Mouse (Mus musculus) adrenal gland, adult 8-10 months (tissue): ENCODE data around the gene Tanc1. TPM values are rescaled to one million over a fixed set of nuclear protein-coding genes. Genes with fewer than 3 reads are reported as not detected.

Experiments used
- DNase-seq: peaks from one replicate; pipeline ENCODE4 v3.0.0; 2022
- total RNA-seq, 4 experiments: library from RNA; stranded (reverse); gene quantifications; 2 replicates each; pipeline ENCODE4 v1.2.4; 2022

The Tanc1 gene
- total RNA-seq, 4 experiments from 2014 or later, result 17.4 to 31.0 (median 23.9) TPM

DNA sequence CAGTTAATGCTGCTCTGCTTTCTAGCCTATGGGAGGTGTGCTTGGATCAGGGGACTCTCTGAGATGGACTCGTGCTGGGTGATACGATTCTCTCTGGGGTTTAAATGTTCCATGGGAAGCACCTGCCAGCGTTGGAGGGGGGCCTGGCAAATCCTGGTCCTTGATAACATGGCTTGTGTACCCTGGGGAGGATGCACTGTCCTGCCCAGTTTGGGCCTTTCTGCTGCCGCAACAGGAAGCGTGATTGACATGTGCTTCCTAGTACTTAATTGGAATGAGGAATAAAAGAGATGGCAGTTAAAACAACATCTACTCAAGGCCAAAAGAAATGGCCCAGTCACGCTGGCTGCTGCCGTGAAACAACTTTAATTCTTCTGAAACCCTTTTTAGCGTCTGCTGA is 109.3 kb downstream of the Tanc1 start:
- no peak for DNase-seq

DNA sequence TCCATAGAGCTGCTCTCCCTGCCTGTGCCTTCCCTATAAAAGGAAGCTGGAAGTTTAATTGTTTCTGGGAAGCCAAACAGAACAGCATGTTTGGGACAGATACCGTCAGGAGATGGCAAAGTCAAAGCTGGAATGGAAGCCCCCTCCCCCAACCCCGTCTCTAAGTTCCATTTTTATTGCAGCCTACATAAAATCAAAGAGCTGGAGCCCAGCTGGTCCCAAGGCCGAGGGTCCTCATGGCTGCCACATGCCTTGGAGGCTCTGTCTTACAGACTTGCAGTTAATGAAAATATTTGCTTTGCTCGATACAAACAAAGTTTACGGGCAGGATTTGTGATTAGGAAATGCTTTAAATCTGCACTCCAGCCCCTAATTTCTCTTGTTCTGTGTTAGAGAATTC is 109.9 kb downstream of the Tanc1 start:
- DNase-seq, result no peak

DNA sequence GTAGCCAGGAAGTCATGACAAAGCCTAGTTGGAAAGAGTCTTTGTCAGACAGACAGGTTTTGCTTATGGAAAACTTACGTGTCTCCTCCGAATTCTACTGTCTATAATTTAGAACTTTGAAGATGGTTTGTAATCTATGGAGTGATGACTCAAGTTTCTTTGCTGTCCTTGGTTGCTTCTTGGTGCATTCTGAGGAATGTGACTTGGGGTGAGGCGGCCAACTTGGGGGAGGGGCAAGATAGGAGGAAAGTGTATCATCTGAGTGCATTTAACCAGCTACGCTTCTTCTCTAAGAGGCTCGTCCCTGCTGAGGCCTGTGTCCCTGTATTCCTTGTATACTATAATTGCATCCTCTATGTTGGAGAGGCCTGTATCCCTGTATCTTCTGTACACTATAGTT is 111.5 kb downstream of the Tanc1 start:
- no peak for DNase-seq

DNA sequence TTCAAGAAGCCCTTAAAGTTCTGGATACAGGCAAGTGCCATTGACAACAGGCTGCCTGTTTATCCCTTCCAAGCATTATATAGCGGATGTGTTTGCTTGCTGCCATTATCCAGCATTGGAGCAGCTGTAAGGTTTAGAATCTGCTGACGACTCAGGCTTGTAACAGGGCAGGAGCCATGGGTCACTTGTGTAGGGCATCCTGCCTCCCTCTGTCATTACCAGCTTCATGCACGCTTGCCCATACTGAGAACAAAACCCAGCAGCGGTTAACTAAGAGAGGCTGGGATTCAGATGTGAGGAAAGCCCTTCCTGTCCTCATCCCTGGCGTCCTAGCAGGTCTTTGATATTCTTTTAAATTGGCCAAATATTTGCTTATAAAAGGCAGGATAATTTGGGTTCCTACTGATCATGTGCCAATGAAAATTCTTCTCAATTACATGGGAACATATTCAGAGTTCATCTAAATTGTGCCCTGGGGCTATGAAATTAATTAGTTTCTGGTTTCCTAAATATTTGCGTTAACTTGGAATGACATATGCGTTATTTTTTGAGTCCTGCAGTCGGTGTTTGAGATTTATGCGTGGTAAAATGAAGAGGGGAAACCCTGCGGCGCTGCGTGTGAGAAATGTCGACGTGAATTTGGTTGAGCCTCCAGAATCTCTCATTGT is 113.8 kb downstream of the Tanc1 start:
- no peak for DNase-seq

DNA sequence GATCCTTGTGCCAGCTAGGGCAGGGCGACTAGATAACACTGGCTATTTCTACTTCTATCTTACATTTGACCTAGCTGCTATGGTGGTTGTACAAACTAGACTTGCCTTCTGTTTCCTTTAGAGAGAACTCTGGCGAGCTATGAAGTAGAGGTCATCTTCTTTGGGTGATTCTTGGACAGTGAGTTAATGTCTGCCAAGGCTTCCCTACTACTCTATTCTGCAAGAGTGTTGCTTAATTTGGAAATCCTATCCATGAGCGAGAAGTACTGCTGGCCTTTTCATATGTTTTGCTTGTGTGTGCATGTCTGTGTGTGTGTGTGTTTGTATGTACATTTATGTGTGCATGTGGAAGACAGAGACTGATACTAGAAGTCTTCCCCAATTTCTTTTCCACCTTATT is 120.0 kb downstream of the Tanc1 start:
- DNase-seq, result no peak

DNA sequence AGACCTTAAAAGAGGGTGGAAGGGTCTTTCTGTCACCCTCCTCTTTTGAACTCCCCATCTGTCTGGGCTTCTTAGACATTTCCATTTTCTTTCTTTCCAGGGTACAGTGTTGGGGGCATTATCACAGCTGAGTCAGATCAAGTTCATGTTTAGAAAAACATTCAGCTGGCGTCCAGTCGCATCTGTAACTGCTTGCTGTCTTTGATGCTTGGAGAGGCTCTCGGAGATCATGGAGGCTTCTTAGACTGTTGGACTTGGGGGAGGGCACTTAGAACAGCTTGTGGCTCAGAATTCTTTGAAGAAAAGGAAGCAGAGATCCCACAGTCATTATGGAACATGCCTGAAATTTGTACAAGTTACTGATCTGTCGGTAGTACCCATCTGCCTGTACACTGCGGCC is 121.6 kb downstream of the Tanc1 start:
- DNase-seq, result no peak

DNA sequence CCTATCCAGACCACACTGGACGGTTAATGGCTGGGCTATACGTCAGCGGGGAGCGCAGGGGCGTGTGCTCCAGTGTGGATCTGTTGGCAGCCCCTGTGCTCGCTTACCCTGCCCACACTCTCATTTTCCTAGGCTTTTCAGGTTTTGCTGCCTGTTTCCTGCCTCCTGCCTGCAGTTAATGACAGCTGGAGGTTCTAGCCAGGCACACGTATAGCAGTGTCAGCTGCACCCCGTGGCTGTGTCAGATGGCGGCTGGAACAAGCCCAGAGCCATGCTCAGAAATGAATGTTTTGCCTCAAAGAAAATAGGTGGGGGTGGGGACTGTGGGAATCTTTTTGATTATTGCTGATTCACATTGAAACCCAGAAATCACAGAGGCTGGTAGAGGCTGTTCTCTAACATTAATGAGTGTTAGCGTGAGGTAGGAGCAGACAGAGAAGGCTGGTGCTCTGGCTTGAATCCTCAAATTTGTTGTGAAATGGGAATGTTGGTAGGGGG is 124.6 kb downstream of the Tanc1 start:
- DNase-seq, result no peak

DNA sequence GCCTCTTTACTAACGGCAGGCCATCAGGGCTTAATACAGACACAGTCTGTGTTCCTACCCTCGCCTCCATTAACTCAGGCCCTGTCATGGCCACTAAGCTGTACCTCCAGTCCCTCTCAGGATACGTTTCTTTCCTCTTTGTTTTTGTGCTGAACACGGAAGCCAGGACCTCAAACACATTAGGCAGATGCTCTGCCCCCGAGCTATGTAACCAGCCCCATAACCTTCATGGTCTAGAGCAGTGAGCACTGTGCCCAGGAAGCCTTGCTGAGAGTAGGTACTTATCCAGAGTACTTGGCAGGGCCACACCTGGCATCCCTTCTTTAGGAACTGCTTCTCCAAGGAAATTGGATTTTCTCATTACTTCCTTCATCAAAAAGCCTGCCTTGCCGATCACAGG is 125.5 kb downstream of the Tanc1 start:
- no peak for DNase-seq

DNA sequence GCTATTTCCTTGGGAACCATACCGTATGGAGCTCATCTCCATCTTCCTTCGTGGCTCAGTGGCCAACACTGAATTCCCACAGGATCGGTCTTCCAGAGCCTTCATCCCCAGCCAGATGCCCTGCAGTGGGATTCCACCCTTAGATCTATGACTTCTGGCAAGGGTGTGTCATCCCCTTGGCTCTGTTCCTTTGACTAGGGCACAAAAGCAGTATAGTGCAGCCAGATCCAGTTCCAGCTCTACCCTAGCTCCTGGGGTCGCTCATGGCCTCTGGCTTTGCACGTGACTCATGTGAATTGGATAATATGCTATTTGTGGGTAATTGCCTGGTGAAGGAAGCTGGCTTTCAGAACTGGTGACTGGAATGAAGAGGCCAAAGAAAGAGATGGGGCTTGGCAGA is 126.5 kb downstream of the Tanc1 start:
- DNase-seq, result no peak

DNA sequence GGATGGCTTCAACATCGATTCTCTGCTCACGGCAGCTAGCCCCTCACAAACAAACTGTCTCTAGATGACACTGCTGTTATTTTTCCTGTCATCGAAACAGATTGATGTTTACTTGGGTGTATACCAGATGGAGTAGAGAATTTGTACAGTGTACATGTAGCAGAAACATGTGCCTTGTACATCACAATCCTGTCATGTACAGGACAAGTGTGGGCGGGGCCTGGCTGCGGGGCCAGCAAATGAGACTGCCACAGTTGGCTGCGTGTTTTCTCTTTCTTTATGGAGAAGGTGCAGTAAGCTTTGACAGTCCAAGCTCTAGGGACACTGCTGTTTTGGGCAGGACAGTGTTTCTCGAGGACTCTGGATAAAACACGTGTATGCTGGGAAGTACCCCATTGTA is 127.2 kb downstream of the Tanc1 start:
- DNase-seq, result no peak

DNA sequence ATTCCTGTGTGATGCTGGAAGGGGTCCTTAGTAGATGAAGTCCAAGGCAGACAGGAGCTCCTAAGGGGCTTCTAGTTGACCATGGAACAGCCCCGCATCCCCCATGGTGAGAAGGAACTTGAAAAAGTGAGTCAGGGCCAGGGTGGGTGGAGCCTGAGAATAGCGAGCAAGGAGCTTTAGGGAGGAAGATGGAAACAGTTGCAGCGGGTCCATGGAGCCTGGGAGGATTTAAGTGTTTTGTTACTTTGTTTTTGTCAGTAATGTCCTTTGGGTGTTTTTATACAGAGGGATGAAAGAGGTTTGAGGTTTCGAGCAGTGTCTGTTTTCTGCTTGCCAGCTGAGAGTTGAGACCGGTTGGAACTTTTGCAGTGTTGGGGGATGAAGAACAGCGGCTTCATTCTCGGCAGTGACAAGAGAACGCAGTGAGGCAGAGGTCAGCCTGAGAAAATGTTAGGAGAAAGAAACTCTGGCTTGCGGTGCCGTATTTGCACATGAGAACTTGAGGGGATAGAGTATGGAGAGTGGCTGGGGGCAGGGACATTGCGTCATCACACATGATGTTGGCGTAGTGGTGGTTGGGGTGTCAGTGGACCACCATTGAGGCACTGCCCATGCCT is 130.8 kb downstream of the Tanc1 start:
- no peak for DNase-seq

DNA sequence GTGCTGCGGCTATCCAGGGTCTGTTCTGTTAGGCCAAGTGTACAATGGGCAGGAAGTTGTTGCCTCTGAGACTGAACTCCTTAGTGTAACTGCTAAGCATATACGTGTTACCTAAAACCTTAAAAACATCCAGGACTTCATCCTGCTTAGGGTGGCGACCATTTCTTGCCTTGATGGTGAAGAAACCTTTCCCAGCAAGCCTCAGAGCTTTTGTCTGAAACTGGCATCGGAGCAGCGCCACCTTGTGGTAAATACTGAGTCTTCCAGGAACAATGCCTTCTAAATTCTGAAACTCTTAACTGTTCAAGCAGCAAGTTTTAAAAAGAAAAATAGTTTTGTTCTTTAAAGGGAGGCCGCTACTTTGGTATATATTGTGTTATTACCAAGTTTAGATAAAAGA is 133.6 kb downstream of the Tanc1 start:
- DNase-seq, result peak; percentile 20

DNA sequence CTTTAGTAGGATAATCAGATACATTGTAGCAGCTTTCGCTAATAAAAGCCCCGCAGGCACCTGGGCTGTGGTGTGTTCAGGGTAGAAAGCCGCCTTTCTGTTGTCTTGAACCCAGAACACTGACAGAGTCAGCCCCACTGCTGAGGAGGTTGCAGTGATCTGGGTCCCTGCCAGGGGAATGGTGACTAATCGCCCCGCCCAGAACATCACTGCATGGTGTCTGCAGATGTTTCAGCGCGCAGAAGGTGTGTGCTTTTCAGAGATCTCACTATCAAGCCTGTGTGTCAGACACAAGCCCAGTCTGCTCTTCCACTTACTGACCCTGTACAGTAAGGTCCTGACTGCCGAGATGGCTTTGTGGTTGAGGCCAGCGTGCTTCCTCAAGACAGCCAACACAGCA is 134.2 kb downstream of the Tanc1 start:
- DNase-seq, result peak; percentile 12

DNA sequence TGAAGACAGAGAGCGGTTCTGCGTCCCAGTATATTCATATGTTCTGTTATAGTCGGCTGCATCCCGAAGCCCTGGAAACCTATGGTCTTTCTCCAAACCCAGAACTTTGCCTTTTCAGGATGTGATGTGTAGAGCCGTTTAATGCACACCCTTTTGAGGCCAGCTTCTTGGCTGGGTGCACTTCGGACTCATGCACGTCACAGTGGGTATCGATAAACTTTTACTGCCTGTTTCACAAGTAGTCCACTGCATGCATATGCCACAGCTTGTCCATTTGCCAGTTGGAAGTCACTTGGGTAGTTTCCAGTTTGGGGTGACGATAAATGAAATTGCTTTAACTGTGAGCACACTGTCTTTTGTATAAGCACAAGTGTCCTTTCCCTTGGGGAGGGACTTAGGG is 135.9 kb downstream of the Tanc1 start:
- no peak for DNase-seq

DNA sequence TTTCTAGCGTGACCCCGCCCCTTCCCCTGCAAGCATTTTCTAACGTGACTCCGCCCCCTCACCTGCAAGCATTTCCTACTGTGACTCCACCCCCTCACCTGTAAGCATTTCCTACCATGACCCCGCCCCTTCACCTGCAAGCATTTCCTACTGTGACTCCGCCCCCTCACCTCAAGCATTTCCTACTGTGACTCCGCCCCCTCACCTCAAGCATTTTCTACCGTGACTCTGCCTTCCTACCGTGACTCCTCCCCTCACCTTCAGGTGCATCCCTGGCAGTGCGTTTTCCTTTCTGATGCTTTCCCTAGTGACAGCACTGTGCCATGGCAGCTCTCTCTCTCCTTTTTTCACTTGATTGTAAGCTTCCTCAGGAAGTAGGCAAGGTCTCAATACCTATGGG is 137.5 kb downstream of the Tanc1 start:
- DNase-seq, result no peak

DNA sequence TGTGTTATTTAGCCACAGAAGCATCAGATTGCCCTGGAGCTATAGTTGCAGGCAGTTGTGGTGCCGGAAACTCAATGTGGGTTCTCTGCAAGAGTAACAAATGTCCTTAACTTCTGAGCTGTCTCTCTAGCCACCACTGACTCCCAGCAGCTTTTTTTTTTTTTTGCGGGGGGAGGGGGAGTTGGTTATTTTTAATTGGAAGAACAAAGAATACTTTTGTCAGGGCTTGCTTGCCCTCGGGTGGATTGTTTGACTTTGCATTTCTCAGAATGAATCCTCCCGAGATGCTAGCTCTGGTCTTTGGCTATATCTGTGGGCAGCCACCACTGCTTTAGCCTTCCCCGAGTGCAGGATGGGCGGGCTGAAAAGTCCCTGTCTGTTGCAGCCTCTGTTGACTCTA is 139.3 kb downstream of the Tanc1 start:
- DNase-seq, result no peak

DNA sequence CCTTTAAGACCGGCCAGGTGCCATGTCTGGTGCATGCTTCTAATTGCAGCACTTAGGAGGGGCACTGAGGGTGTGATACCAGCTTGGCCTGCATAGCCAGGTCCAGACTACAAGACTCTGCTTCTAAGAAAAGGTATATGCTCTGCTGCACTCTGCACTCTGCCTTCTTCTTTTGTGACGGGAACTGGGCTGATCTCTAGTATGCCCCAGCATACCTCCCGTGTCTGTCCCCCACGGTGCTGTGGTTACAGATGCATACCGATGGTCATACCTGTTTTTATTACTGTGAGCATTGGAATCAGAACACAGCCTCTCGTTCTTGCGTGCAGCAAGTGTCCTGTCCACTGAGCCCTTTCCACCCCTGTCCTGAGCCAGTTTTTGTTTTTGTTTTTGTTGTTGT is 140.3 kb downstream of the Tanc1 start:
- no peak for DNase-seq

DNA sequence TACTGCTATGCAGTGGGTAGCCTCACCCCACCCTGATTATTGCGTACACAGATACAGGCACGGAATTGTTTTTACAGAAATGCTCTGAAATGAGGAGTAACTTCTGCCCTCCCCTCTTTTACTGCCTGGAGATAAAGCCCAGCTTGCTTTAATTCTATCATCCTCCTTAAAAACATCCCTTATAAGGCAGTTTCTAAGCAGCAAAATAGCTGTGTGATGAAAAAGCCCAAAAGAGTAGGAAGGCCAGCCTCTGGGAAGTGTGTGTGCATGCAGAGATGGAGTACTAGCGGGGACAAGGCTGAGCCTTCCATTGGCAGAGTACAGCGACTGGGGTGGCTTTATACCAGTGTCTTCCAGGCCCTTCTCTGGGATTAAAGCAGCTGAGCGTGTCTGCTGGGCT is 140.9 kb downstream of the Tanc1 start:
- DNase-seq, result no peak

DNA sequence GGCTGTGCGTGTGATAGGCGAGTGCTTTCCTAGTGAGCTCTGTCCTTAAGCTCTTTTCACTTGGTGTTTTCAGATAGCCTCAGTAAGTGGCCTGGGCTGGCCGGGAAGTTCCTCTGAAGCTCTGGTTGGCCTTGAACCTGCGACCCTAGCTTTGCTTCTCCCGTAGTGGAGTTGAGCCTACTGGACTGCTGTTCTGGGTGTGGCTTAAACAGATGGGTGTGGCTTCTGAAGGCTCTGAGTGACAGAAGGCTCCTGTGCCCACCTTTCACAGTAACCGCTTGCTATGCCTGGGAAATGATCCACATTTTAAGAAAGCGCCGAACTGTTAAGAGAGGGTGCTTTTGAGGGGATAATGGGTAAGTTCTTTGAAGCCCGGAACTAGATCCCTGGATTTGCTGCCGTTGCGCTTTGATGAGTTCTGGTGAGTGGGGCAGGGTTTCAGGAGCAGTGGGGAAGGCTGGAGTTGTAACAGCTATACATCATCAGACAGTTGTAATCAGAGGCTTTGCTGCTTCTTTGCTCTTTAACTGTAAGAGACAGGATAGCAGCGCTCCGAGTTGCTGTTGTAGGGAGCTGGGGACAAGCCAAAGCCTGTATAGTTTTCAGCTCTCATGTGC is 144.4 kb downstream of the Tanc1 start:
- no peak for DNase-seq

DNA sequence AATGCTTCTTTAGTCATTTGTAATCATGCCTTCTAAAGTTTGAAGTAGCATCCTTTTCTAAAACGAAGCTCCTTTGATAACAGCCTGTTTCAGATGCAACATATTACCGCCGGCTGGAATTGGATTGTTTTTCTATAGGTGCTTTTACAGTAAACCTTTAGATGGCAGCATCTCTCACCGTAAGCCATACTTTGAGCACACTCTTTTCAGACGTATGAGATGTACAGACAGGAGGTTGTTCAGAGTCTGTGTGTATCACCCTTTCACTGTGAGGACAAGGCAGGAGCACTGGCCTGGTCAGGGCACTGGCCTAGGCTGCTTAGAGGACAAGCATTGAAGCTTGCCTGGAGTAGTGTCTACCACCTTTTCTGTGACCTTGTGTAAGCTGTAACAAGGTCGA is 145.2 kb downstream of the Tanc1 start:
- DNase-seq, result no peak

DNA sequence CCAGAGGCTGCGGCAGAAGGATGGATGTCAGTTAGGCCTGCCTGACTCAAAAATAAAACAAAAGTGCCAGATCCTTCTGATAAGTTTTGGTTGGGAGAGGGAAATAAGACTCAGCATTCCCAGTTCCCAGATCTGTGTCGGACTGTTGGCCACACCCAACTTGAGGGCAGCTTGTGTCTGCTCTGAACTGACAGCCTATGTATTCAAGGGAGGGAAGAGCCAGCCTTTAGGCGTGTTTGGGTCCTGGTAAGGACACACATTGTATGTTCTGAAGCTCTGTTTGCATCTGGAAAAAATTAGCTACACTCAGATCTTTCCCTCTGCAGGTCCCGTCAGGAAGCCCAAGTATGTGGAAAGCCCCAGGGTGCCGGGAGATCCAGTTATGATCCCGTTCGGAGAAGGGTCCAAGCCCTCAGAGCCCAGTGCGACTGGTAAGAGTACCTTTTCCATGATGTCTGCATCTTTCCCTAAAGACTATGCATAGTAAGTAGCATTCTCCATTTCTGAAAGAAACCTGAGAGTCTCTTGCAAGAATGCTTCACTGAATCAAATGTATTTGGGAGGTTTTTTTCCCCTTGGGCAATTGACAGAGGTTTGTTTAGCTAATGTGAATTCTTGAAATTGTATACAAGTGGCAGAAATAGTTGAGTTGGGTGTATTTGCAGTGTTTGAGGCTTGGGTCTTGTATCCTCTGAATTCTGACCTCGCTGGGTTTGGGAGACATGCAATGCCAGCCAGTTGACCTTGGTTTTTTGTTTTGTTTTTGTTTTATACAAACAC is 146.5 kb downstream of the Tanc1 start:
- DNase-seq, result no peak

DNA sequence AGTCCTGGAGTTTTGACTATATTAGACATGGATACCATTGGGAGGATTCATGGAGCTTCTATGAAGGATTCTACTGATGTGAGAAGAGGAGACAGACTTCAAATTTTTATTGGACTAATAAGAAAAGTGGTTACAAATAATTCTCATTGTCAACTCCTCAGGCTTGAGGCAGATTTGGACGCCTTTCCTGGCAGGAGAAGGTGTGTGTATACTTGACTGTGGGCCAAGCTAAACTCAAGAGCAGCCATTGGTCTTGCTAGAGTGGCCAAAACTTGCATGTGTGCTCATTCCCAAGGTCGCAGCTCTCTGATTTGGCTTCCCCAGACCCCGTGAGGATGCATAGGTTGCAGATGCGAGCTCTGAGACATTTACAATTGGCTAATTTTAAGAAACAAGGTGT is 148.9 kb downstream of the Tanc1 start:
- DNase-seq, result no peak

DNA sequence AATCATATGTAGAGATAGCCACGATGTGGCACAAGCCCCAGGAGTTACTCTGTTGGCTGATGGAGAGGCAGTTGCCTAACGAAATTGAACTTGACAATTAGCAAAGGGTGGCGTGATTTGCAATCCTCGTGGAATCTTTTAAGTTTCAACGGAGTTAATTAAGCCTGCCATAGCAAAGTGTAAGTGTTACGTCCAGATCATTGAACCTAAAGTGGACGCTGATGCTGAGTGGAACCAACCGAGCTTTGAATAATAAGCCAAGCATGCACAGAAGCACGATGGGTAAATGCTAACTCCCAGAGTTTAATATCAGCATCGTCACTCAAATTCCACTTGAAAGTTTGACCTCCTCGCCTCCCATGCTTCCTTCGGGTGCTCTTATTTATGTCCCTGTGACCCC is 149.3 kb downstream of the Tanc1 start:
- DNase-seq, result no peak
